Mouse (Mus musculus) ovary, postnatal 14 days (tissue): ENCODE measurements at regions not wholly inside any gene's neighbourhood (a gene's known extent, or its start where the extent isn't known, plus 50 kb on each side); places are given as distances from the start of the nearest gene placed in this dataset.
A peak's percentile ranks its signal among the peaks of the same experiment; 100 is the strongest.

ENCODE experiments used
- DNase-seq: peaks from one replicate; pipeline ENCODE4 v3.0.0; 2022; ENCODE audit warnings: low spot score

- DNase-seq: no peak
Observed at GRCm38 (mm10) chr3:52701601-52702000, 315.4 kb downstream of the Cog6 start.

GRCm38 (mm10) chr3:52693813-52694212 is 323.2 kb downstream of the Cog6 start:
- no peak for DNase-seq

GRCm38 (mm10) chr3:52685434-52686181 is 331.4 kb downstream of the Cog6 start:
- peak; percentile 29 for DNase-seq

DNA sequence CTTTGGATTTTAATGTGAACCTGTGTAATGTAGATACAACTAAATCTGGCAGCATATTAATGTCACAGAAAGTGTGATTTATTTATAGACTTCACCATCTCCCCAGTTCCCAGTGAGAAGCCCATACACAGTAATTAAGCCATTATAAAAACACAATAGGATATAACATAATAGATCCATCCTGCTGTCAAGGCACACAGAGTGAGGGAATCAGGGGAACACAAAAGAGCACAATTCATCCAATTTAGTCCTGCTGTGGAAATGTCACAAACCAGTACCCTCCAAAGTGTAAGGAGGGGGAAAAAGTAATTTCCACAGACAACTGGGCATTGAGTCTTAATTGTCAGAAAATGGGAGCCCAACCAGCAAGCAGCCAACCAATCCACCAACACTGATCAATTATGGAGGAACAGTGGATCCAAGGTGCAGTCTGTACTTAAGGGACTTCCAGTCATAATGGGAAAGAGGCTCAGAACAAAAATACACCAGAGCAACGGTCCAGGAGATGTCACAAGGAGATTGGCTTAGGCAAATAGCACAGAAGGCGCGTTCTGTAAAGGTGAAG is 336.1 kb downstream of the Cog6 start:
- no peak for DNase-seq

GRCm38 (mm10) chr3:52676886-52677670 is 340.0 kb downstream of the Cog6 start:
- no peak for DNase-seq

DNA sequence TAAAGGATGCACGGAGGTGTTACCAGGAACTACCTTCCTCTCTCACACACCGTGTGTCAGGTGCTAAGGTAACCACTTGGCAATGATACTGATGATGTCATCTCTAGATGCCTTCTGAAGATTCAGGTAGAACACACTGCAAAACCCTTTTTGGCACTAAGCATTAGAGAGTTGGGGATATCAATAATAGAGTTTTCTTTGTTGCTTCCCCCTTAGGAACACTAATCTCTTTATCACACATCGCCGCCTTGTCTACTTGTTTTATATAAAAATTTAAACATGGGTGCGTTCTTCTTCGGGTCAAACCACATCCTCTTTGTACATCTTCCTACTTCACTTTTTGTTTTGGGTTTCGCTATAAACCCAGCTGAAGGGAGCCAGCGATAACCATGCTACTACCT is 346.4 kb downstream of the Cog6 start:
- DNase-seq: no peak

DNA sequence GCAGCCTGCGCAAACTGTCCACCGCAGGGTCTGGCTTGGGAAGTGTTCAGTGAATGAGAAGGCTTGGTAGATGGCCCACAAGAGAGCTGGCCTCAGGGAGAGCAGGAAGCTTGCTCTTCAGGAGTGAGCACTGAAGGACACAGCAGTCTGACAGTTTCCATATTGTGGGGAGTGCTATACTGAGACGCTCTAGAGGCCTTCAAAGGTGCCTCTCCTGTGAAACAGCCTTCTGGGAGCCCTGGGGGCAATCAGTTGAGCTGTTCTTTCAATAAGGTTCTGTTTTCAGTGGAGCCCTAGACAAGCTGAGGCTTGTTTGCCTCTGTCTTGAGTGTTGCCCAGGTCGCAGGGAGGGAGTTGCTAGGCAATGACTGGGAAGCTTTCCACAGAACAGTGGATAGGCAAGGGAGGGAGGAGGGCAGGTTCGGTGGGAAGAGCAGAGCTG is 353.9 kb downstream of the Cog6 start:
- no peak for DNase-seq

- DNase-seq: no peak
Observed at GRCm38 (mm10) chr3:52662164-52662908, 354.7 kb downstream of the Cog6 start.

GRCm38 (mm10) chr3:52653006-52653405 is 364.0 kb downstream of the Cog6 start:
- DNase-seq: no peak

- DNase-seq: no peak
Observed at GRCm38 (mm10) chr3:52652476-52652870, 364.6 kb downstream of the Cog6 start.

DNA sequence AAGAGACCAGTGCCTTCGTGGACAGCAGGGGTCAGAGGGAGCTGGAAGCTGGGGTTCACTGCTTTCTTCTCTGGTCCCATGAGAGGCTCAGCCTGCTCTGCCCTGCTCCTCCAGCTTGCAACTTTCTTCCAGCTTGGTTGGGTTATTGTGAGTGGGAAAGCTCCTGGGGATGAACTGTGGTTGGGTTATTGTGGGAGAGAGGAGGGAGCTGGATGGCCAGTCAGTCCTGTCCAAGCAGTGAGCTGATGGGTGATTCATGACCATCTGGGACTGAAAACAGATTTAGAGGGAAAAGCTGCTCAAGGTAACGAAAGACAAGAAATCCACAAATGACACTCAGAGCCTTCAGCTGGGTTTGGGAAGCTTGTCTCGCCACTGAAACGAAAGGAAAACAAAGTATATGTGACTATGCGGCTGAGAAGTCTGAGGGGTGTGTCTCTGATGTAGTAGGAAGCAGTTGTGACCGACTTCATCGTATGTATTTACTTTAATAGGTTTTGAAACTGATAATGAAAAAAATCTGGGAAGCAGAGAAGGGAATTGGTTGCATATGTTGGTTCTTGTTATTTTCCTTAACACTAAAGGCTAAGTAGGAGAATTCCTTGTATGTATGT is 365.1 kb downstream of the Cog6 start:
- no peak for DNase-seq

- DNase-seq: no peak
Observed at GRCm38 (mm10) chr3:52650071-52650470, 367.0 kb downstream of the Cog6 start.

- DNase-seq: no peak
Observed at GRCm38 (mm10) chr3:52648836-52649500, 368.1 kb downstream of the Cog6 start.

GRCm38 (mm10) chr3:52647900-52648299 is 369.1 kb downstream of the Cog6 start:
- no peak for DNase-seq

GRCm38 (mm10) chr3:52647161-52647692 is 369.8 kb downstream of the Cog6 start:
- DNase-seq: no peak

DNA sequence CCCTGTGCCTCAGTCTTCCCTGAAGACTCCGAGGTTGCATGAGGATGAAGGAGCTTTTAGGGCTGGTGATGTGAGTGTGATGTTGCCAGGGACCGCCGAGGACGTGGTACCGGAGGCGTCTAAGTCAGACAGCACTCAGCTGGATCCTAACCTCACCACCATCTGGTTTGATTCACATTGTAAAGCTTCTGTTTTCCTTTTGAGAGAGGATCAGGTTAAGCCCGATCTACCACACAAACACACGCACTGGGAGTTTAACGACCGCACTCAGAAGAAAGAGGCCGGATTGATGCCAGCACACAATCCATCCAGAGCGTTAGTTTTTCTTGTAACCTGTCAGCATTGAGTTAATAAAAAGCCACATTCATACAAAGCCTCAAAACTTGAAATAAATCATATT is 371.9 kb downstream of the Cog6 start:
- no peak for DNase-seq

DNA sequence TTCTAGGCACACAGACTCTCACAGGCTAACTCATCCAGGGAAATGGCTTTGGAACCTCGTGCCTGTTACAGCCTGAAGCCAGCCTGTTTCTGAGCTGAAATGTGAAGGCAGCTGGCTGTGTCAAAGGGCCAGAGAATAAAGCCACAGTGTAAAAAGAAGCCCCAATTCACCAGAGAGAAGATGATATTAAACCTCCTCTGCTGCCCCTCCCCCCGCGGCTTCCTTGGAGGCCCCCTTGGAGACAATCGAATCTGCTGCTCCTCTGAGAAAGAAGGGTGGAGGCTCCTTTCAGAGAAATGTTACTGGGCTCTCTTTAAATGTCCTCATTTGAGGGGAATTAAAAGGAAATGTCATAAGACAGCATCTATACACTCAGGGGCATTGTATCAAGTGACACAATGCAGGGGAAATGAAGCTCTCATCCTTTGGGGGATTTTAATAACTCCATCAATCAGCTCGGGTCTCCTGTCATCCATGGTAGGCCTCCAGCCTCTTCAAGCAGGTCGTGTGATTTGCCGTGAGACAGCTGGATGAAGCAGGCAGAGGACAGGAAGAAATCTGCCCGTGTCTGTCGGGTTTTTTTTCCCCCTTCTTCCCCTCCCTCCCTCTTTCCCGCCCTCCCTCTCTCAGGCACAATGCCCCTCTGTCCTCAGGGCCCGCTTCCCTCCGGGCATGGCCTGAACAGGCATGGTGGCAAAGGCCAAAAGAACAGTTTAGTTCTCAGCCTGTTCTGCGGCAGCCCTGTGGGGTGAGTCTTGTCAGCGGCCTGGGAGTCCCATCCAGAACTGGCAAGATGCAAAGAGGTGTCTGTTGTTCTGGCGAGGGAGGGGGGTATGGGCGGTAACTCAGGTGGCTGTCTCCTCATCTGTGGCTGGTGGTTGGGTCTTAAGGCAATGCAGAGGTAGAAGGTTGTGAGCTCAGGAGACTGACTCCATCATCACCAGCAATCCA is 372.6 kb downstream of the Cog6 start:
- DNase-seq: no peak

GRCm38 (mm10) chr3:52643796-52644177 is 373.2 kb downstream of the Cog6 start:
- no peak for DNase-seq

DNA sequence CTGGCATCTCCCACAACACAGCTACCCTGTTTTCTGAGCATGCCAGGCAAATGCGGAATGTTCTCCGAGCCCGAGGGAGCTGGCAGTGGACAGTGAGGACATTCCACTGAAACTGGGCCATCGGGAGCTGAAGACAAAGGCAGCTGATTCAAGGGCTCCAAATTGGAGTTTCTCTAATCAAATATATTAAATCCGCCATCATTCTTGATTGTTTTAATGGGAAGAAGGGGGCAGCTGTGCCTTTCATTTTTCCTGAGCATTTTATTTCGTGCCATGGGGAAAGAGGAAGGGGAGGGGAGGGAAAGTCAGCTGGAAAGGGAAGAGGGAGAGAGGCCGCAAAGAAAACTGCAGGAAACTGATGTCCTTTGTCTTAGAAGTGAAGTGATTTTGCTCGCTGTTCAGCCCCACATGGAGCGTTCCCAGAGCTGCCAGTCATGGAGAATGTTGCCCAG is 373.9 kb downstream of the Cog6 start:
- DNase-seq: no peak
